Mouse (Mus musculus) lung, postnatal 10 days (tissue): ENCODE results near the gene Ncbp1.

ENCODE experiments used
- DNase-seq: peaks from one replicate; pipeline ENCODE4 v3.0.0; 2021

Gene Ncbp1

GRCm38 (mm10) chr4:46202562-46203126 lies 64.2 kb downstream of the Ncbp1 start:
- no peak for DNase-seq

GRCm38 (mm10) chr4:46221090-46221489 lies 82.7 kb downstream of the Ncbp1 start:
- DNase-seq = no peak
